Mouse (Mus musculus): ENCODE results near the gene Gm26965. TPM values are rescaled to one million over a fixed set of nuclear protein-coding genes. Genes with fewer than 3 reads are reported as not detected.

The Gm26965 gene
- total RNA-seq (2017): not detected in 2 replicates

GRCm38 (mm10) chr13:67525753-67526410 lies at the start of gene Gm26965, which contains the start of gene Zfp87:
Gm26965 (minus strand) TSS chr13:67526151.
Zfp87 (minus strand) TSS chr13:67526177.
- ATAC-seq (replicated peaks in 1 of 2; ENCODE audit: insufficient read depth in 1 of 2, low FRiP score in 2 of 2, low TSS enrichment in 1 of 2, low read depth in 1 of 2, poor library complexity in 2 of 2, severe bottlenecking in 2 of 2): peak; percentile 99 to 100

- no peak for ATAC-seq (replicated peaks in 1 of 2; ENCODE audit: insufficient read depth in 1 of 2, low FRiP score in 2 of 2, low TSS enrichment in 1 of 2, low read depth in 1 of 2, poor library complexity in 2 of 2, severe bottlenecking in 2 of 2)
These were observed 46.7 kb upstream of the Gm26965 start for GRCm38 (mm10) chr13:67572591-67573189.

GRCm38 (mm10) chr13:67553730-67554129 lies 27.8 kb upstream of the Gm26965 start, which contains the start of gene Zfp748:
Zfp748 (minus strand) TSS chr13:67553830.
- ATAC-seq (replicated peaks in 1 of 2; ENCODE audit: insufficient read depth in 1 of 2, low FRiP score in 2 of 2, low TSS enrichment in 1 of 2, low read depth in 1 of 2, poor library complexity in 2 of 2, severe bottlenecking in 2 of 2): no peak

GRCm38 (mm10) chr13:67552505-67553346 lies 26.8 kb upstream of the Gm26965 start:
- ATAC-seq (replicated peaks in 1 of 2; ENCODE audit: insufficient read depth in 1 of 2, low FRiP score in 2 of 2, low TSS enrichment in 1 of 2, low read depth in 1 of 2, poor library complexity in 2 of 2, severe bottlenecking in 2 of 2): peak; percentile 99

- no peak for ATAC-seq (replicated peaks in 1 of 2; ENCODE audit: insufficient read depth in 1 of 2, low FRiP score in 2 of 2, low TSS enrichment in 1 of 2, low read depth in 1 of 2, poor library complexity in 2 of 2, severe bottlenecking in 2 of 2)
These were observed 20.0 kb upstream of the Gm26965 start for GRCm38 (mm10) chr13:67545941-67546340.

GRCm38 (mm10) chr13:67527049-67527730 lies 1.2 kb upstream of the Gm26965 start:
- no peak for ATAC-seq (replicated peaks in 1 of 2; ENCODE audit: insufficient read depth in 1 of 2, low FRiP score in 2 of 2, low TSS enrichment in 1 of 2, low read depth in 1 of 2, poor library complexity in 2 of 2, severe bottlenecking in 2 of 2)

- no peak for ATAC-seq (replicated peaks in 1 of 2; ENCODE audit: insufficient read depth in 1 of 2, low FRiP score in 2 of 2, low TSS enrichment in 1 of 2, low read depth in 1 of 2, poor library complexity in 2 of 2, severe bottlenecking in 2 of 2)
These were observed 25.0 kb downstream of the Gm26965 start for GRCm38 (mm10) chr13:67500908-67501307.

- ATAC-seq (replicated peaks in 1 of 2; ENCODE audit: insufficient read depth in 1 of 2, low FRiP score in 2 of 2, low TSS enrichment in 1 of 2, low read depth in 1 of 2, poor library complexity in 2 of 2, severe bottlenecking in 2 of 2): peak; percentile 96 to 98
These were observed 25.7 kb downstream of the Gm26965 start, which contains the start of gene Zfp58 for GRCm38 (mm10) chr13:67500084-67500719. Zfp58 (minus strand) TSS chr13:67500555.

GRCm38 (mm10) chr13:67495631-67496030 lies 30.3 kb downstream of the Gm26965 start:
- no peak for ATAC-seq (replicated peaks in 1 of 2; ENCODE audit: insufficient read depth in 1 of 2, low FRiP score in 2 of 2, low TSS enrichment in 1 of 2, low read depth in 1 of 2, poor library complexity in 2 of 2, severe bottlenecking in 2 of 2)

- ATAC-seq (replicated peaks in 1 of 2; ENCODE audit: insufficient read depth in 1 of 2, low FRiP score in 2 of 2, low TSS enrichment in 1 of 2, low read depth in 1 of 2, poor library complexity in 2 of 2, severe bottlenecking in 2 of 2): peak; percentile 8 to 19; a peak in 2 of 4 replicates
These were observed 41.5 kb downstream of the Gm26965 start for GRCm38 (mm10) chr13:67484424-67484811.

- ATAC-seq (replicated peaks in 1 of 2; ENCODE audit: insufficient read depth in 1 of 2, low FRiP score in 2 of 2, low TSS enrichment in 1 of 2, low read depth in 1 of 2, poor library complexity in 2 of 2, severe bottlenecking in 2 of 2): peak; percentile 98 to 99
These were observed 42.1 kb downstream of the Gm26965 start, which contains the start of gene Zfp874b for GRCm38 (mm10) chr13:67483625-67484423. Zfp874b (minus strand) TSS chr13:67484258.

- ATAC-seq (replicated peaks in 1 of 2; ENCODE audit: insufficient read depth in 1 of 2, low FRiP score in 2 of 2, low TSS enrichment in 1 of 2, low read depth in 1 of 2, poor library complexity in 2 of 2, severe bottlenecking in 2 of 2): no peak
These were observed 44.4 kb downstream of the Gm26965 start for GRCm38 (mm10) chr13:67481528-67481927.

- ATAC-seq (replicated peaks in 1 of 2; ENCODE audit: insufficient read depth in 1 of 2, low FRiP score in 2 of 2, low TSS enrichment in 1 of 2, low read depth in 1 of 2, poor library complexity in 2 of 2, severe bottlenecking in 2 of 2): no peak
These were observed 56.7 kb downstream of the Gm26965 start for GRCm38 (mm10) chr13:67469274-67469673.

GRCm38 (mm10) chr13:67463506-67464185 lies 62.3 kb downstream of the Gm26965 start:
- peak; percentile 99 to 100 for ATAC-seq (replicated peaks in 1 of 2; ENCODE audit: insufficient read depth in 1 of 2, low FRiP score in 2 of 2, low TSS enrichment in 1 of 2, low read depth in 1 of 2, poor library complexity in 2 of 2, severe bottlenecking in 2 of 2)

- no peak for ATAC-seq (replicated peaks in 1 of 2; ENCODE audit: insufficient read depth in 1 of 2, low FRiP score in 2 of 2, low TSS enrichment in 1 of 2, low read depth in 1 of 2, poor library complexity in 2 of 2, severe bottlenecking in 2 of 2)
These were observed 74.0 kb downstream of the Gm26965 start for GRCm38 (mm10) chr13:67452021-67452309.

Data from hematopoietic stem cell, adult 5-6 weeks (primary cell).